Comparison of ENCODE assay signal across 11 mouse cellular contexts in genomic region chr1:181416841-181417240, GRCm38 (mm10).
"Had no signal": no experiment of that assay in that cellular context is flagged by ENCODE, and none has a peak within 500 bp of the region (broad histone marks: within the 10 kb centered on the region; RNA-seq: fewer than 3 reads in every experiment).

No protein-coding gene starts in this region.

- H3K4me3 ChIP-seq: kidney, embryonic 15.5 days; limb, embryonic 13.5 days; midbrain, embryonic 12.5 days; myocyte; neural tube, embryonic 15.5 days had no signal

- H3K27ac ChIP-seq: kidney, embryonic 15.5 days; limb, embryonic 13.5 days; liver, embryonic 14.5 days; midbrain, embryonic 12.5 days; neural tube, embryonic 15.5 days had no signal

- H3K4me2 ChIP-seq: kidney, embryonic 15.5 days; limb, embryonic 13.5 days; midbrain, embryonic 12.5 days; neural tube, embryonic 15.5 days had no signal

- DNase-seq: kidney, postnatal 14 days; left cerebral cortex, postnatal 4 days; lung, adult 18-20 months; right cerebral cortex, postnatal 14 days; thymus, postnatal 4 days had no signal

- H3K36me3 ChIP-seq: kidney, embryonic 15.5 days; limb, embryonic 13.5 days; midbrain, embryonic 12.5 days; neural tube, embryonic 15.5 days had no signal

- H3K9ac ChIP-seq: kidney, embryonic 15.5 days; limb, embryonic 13.5 days; liver, embryonic 14.5 days; midbrain, embryonic 12.5 days; neural tube, embryonic 15.5 days had no signal

- H3K27me3 ChIP-seq: kidney, embryonic 15.5 days; limb, embryonic 13.5 days; neural tube, embryonic 15.5 days had no signal

- H3K9me3 ChIP-seq: kidney, embryonic 15.5 days; limb, embryonic 13.5 days; midbrain, embryonic 12.5 days; neural tube, embryonic 15.5 days had no signal
